Mouse (Mus musculus) kidney, adult 10 weeks (tissue): ENCODE measurements around the gene Xpo4. TPM values are rescaled to one million over a fixed set of nuclear protein-coding genes. Genes with fewer than 3 reads are reported as not detected.

Source experiments
- polyA plus RNA-seq: library from polyadenylated mRNA; stranded (reverse); fragments of 350-450 nt; fragmentation: Illumina TruSeq; extraction: RNeasy Lipid Tissue Mini Kit (QIAGEN cat#74804); gene quantifications from one replicate; pipeline ENCODE4 v1.2.3, GENCODE M21; 2014; ENCODE audit warnings: low read depth, low replicate concordance

The Xpo4 gene
- 22.3 TPM for polyA plus RNA-seq

GRCm38 (mm10) chr14:57664822-57665627 lies at the start of gene Xpo4:
Gene Xpo4, minus strand, starts transcription at chr14:57665430.

GRCm38 (mm10) chr14:57571155-57572133 lies 93.8 kb downstream of the Xpo4 start, which contains the start of gene Eef1akmt1:
Gene Eef1akmt1, minus strand, starts transcription at chr14:57571612.

Other genes starting within 250 kb of the Xpo4 start
- gene Ift88, start 241.4 kb downstream of the Xpo4 start, polyA plus RNA-seq = 34.4 TPM
- gene Il17d, start 140.7 kb downstream of the Xpo4 start, polyA plus RNA-seq = 0.61 TPM
- 11.0 TPM for gene Eef1akmt1, start 93.8 kb downstream of the Xpo4 start, polyA plus RNA-seq
- not detected for gene Gm49361, start 80.7 kb upstream of the Xpo4 start, polyA plus RNA-seq
- 31.0 TPM for gene Lats2, start 93.0 kb upstream of the Xpo4 start, polyA plus RNA-seq
- 227 TPM for gene Sap18, start 132.8 kb upstream of the Xpo4 start, polyA plus RNA-seq
- 0.73 TPM for gene Ska3, start 160.8 kb upstream of the Xpo4 start, polyA plus RNA-seq
- 55.9 TPM for gene Mrpl57, start 160.8 kb upstream of the Xpo4 start, polyA plus RNA-seq
- 42.1 TPM for gene Zdhhc20, start 224.8 kb upstream of the Xpo4 start, polyA plus RNA-seq